Mouse (Mus musculus): ENCODE measurements around the gene Lsm7. TPM values are rescaled to one million over a fixed set of nuclear protein-coding genes. Genes with fewer than 3 reads are reported as not detected.

Lsm7 gene
- total RNA-seq, 1 experiment from 2014 or later, result 202 TPM

DNA sequence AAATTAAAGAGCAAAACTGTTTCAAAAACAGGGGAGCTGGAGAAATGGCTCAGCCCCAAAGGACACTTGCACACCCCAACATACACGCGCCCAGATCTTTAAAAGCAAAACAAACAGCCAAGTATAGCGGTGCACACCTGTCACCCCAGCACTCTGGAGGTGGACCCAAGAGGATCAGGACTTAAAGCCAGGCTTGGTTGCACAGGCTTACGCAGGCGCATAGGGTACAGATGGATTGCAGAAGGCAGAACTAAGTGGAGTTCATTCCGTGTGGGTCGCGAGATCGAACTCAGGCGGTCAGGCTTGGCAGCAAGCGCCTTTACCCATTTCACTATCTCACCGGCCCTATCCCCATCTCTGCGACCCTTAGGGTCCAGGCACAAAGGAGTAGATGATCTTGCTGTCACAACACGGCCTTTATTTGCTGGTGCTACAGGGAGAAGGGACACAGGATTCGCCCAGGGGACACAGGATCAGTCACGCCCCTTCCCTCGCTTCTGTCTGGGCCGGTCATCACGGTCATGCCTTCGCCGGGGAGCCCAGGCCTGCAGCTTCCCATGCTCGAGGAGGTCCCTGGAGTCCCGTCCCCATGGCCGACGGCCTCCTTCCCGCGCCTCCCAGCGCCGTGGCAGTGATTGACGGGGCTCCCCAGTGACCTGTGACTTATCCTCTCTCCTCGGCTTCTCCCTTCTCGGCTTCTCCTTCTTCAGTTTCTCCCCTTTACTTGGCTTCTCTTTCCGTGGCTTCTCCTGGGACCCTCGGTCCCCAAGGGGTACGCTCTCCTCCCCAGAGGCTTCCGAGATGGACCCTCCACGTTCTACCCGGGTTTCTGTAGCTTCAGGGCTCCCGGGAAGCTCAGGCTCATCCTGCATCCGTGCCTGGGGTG is 46.7 kb downstream of the Lsm7 start:
- no peak for ATAC-seq (replicated peaks in 1 of 2; ENCODE audit: insufficient read depth in 1 of 2, low FRiP score in 2 of 2, low TSS enrichment in 1 of 2, low read depth in 1 of 2, poor library complexity in 2 of 2, severe bottlenecking in 2 of 2)

DNA sequence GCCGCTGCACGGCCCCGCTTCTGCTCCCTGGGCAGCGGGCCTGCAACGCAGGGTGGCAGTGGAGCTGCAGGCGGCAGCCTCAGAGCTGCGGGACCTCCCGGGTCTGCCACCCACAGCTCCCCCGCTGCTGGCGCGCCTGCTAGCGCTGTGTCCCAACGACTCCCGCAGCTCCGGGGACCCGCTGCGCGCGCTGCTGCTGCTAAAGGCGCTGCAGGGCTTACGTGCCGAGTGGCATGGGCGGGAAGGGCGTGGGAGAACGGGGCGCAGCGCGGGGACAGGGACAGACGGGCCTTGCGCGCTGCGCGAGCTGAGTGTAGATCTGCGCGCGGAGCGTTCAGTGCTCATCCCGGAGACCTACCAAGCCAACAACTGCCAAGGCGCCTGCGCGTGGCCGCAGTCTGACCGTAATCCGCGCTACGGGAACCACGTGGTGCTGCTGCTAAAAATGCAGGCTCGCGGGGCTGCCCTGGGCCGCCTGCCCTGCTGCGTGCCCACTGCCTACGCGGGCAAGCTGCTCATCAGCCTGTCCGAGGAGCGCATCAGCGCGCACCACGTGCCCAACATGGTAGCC is 47.9 kb downstream of the Lsm7 start:
- ATAC-seq (replicated peaks in 1 of 2; ENCODE audit: insufficient read depth in 1 of 2, low FRiP score in 2 of 2, low TSS enrichment in 1 of 2, low read depth in 1 of 2, poor library complexity in 2 of 2, severe bottlenecking in 2 of 2), result peak in 1 of 2 experiments; percentile 38; a peak in 2 of 4 replicates

DNA sequence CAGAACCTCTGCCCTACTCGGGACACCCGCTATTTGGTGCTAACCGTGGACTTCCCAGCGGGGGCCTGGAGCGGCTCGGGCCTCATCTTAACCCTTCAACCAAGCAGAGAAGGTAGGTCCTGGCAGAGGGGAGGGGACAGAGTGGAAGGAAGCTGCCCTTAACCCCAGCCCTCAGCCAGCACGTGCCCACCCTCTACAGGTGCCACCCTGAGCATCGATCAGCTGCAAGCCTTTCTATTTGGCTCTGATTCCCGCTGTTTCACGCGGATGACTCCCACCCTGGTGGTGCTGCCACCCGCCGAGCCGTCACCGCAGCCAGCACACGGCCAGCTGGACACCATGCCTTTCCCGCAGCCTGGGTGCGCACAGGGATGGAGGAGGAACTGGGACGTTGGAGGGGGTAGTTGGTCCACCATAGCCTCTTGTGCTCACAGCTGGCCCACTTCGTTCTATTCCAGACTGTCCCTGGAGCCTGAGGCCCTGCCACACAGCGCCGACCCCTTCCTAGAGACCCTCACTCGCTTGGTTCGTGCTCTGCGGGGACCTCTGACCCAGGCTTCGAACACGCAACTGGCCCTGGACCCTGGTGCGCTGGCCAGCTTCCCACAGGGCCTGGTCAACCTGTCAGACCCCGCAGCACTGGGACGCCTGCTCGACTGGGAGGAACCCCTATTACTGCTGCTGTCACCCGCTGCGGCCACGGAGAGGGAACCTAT is 48.5 kb downstream of the Lsm7 start:
- no peak for ATAC-seq (replicated peaks in 1 of 2; ENCODE audit: insufficient read depth in 1 of 2, low FRiP score in 2 of 2, low TSS enrichment in 1 of 2, low read depth in 1 of 2, poor library complexity in 2 of 2, severe bottlenecking in 2 of 2)

DNA sequence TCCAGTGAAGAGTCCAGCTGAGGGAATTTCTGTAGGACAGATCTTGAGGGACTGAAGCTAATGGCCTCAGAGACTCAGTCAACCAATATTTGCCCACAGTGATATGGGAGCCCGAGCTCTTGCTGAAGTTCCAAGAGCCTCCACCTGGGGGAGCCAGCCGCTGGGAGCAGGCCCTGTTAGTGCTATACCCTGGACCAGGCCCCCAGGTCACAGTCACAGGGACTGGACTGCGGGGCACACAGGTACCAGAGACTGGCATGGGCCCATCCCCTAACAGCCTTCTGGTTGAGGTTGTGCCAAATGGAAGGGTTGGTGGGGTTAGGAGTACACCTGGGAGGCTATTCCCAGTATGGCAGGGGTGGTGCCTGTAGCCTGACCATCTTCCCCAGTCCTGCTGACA is 49.1 kb downstream of the Lsm7 start:
- ATAC-seq (replicated peaks in 1 of 2; ENCODE audit: insufficient read depth in 1 of 2, low FRiP score in 2 of 2, low TSS enrichment in 1 of 2, low read depth in 1 of 2, poor library complexity in 2 of 2, severe bottlenecking in 2 of 2), result peak; percentile 50 to 72; a peak in 3 of 4 replicates

DNA sequence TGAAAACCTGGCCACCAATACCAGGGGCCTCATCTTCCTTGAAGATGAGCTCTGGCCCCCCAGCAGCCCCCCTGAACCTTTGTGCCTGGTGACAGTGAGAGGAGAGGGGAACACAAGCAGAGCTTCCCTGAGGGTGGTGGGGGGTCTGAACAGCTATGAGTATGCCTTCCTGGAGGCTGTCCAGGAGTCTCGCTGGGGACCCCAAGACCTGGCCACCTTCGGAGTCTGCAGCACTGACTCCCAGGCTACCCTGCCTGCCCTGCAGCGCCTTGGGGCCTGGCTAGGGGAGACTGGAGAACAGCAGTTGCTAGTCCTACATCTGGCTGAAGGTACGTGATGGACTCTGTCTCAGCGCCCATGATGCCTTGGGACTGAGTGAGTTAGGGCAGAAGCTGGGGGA is 49.7 kb downstream of the Lsm7 start:
- no peak for ATAC-seq (replicated peaks in 1 of 2; ENCODE audit: insufficient read depth in 1 of 2, low FRiP score in 2 of 2, low TSS enrichment in 1 of 2, low read depth in 1 of 2, poor library complexity in 2 of 2, severe bottlenecking in 2 of 2)

DNA sequence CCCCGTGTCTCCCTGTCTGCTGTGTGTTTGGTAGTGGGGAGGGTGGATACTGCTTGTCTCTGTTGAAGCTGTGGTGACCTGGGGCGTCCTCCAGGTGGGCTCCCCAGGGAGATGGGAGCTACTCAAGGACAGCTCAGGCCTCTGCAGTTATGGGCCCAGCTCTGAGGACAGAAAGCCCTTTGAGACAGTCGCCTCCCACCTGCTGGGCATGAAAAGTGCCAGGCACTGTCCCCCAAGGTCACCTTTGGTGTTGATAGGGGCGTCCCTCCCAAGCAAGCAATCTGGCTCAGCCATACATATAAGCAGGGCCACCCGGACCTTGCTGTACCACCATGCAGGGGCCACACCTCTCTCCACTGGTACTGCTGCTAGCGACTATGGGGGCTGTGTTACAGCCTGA is 50.1 kb downstream of the Lsm7 start, which contains the start of gene Amh:
Amh (plus strand) TSS at position 328 of the 400 bp plus-strand sequence.
- ATAC-seq (replicated peaks in 1 of 2; ENCODE audit: insufficient read depth in 1 of 2, low FRiP score in 2 of 2, low TSS enrichment in 1 of 2, low read depth in 1 of 2, poor library complexity in 2 of 2, severe bottlenecking in 2 of 2), result no peak

DNA sequence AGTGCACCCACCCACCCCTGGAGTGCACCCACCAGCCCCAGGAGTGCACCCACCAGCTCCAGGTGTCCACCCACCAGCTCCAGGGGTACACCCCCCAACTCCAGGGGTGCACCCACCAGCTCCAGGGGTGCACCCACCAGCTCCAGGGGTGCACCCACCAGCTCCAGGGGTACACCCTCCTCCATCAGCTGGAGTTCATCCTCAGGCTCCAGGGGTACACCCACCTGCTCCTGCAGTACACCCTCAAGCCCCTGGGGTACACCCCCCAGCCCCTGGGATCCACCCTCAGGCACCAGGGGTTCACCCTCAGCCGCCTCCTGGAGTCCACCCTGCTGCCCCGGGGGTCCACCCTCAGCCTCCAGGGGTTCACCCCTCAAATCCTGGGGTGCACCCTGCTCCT is 50.7 kb downstream of the Lsm7 start:
- no peak for ATAC-seq (replicated peaks in 1 of 2; ENCODE audit: insufficient read depth in 1 of 2, low FRiP score in 2 of 2, low TSS enrichment in 1 of 2, low read depth in 1 of 2, poor library complexity in 2 of 2, severe bottlenecking in 2 of 2)

DNA sequence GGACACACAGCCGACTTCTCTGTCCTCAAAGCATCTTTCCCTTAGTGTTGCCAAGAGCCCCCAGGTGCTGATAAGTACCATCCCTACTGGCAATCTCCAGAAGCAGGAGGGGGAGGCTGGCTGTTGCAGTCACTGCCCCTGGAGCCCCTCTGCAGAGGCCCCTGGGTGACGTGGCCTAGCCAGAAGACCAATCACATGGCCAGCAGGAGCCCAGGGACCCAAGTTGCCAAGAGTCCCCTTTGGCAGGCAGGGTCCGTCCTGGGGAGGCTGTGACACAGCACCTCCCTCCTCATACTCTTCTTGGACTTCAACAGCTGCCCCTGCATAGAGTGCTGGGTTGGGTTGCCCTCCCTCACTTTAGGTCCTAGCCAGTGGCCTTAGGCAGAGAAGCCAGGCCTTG is 52.0 kb downstream of the Lsm7 start:
- ATAC-seq (replicated peaks in 1 of 2; ENCODE audit: insufficient read depth in 1 of 2, low FRiP score in 2 of 2, low TSS enrichment in 1 of 2, low read depth in 1 of 2, poor library complexity in 2 of 2, severe bottlenecking in 2 of 2), result no peak

Other genes with a start within 250 kb of the Lsm7 start
- gene Gm49322, start 249.2 kb downstream of the Lsm7 start, total RNA-seq (2017), result 0.31 and 0.60 TPM in 2 replicates
- 184 and 239 TPM in 2 replicates for gene Csnk1g2, start 232.4 kb downstream of the Lsm7 start, total RNA-seq (2017)
- 13.6 and 35.8 TPM in 2 replicates for gene Btbd2, start 198.1 kb downstream of the Lsm7 start, total RNA-seq (2017)
- gene Mknk2, start 177.1 kb downstream of the Lsm7 start, total RNA-seq (2017), result 52.4 and 75.9 TPM in 2 replicates
- 81.1 and 92.3 TPM in 2 replicates for gene Mob3a, start 153.2 kb downstream of the Lsm7 start, total RNA-seq (2017)
- gene Izumo4, start 153.0 kb downstream of the Lsm7 start, total RNA-seq (2017), result 9.5 and 10.4 TPM in 2 replicates
- gene Ap3d1, start 112.9 kb downstream of the Lsm7 start, total RNA-seq (2017), result 37.7 and 45.2 TPM in 2 replicates
- 12.0 and 13.0 TPM in 2 replicates for gene Dot1l, start 100.0 kb downstream of the Lsm7 start, total RNA-seq (2017)
- 12.9 and 24.7 TPM in 2 replicates for gene Sf3a2, start 57.0 kb downstream of the Lsm7 start, total RNA-seq (2017)
- 35.8 and 45.6 TPM in 2 replicates for gene Plekhj1, start 56.6 kb downstream of the Lsm7 start, total RNA-seq (2017)
- 0.15 TPM in 1 of 2 replicates, not detected in the other for gene Amh, start 50.0 kb downstream of the Lsm7 start, total RNA-seq (2017)
- gene Jsrp1, start 41.7 kb downstream of the Lsm7 start, total RNA-seq (2017), result 0.50 and 0.94 TPM in 2 replicates
- 154 and 289 TPM in 2 replicates for gene Oaz1, start 28.6 kb downstream of the Lsm7 start, total RNA-seq (2017)
- gene Lingo3, start 11.2 kb downstream of the Lsm7 start, total RNA-seq (2017), result 0.30 TPM in 1 of 2 replicates, not detected in the other
- gene Sppl2b, start 66 bp upstream of the Lsm7 start, total RNA-seq (2017), result 14.1 and 30.1 TPM in 2 replicates
- not detected in 2 replicates for gene Tmprss9, start 16.6 kb upstream of the Lsm7 start, total RNA-seq (2017)
- gene Timm13, start 45.8 kb upstream of the Lsm7 start, total RNA-seq (2017), result 22.3 and 48.7 TPM in 2 replicates
- 34.0 and 35.9 TPM in 2 replicates for gene Lmnb2, start 63.0 kb upstream of the Lsm7 start, total RNA-seq (2017)
- 24.2 and 25.4 TPM in 2 replicates for gene Gadd45b, start 74.9 kb upstream of the Lsm7 start, total RNA-seq (2017)
- gene Gng7, start 159.7 kb upstream of the Lsm7 start, total RNA-seq (2017), result 0.50 and 0.75 TPM in 2 replicates
- gene Diras1, start 170.5 kb upstream of the Lsm7 start, total RNA-seq (2017), result not detected in 2 replicates
- 6.9 and 7.2 TPM in 2 replicates for gene Slc39a3, start 182.2 kb upstream of the Lsm7 start, total RNA-seq (2017)
- 34.3 and 39.1 TPM in 2 replicates for gene Sgta, start 205.0 kb upstream of the Lsm7 start, total RNA-seq (2017)
- 22.6 and 24.8 TPM in 2 replicates for gene Thop1, start 214.8 kb upstream of the Lsm7 start, total RNA-seq (2017)
- gene Creb3l3, start 243.7 kb upstream of the Lsm7 start, total RNA-seq (2017), result 1.4 TPM in 1 of 2 replicates, not detected in the other

Data from hematopoietic stem cell, adult 5-6 weeks (primary cell).